In genomic region chr12:54655292-54656038, GRCm38 (mm10) we compare ENCODE assay signal across 8 mouse cellular contexts. TPM values are rescaled to one million over a fixed set of nuclear protein-coding genes. Genes with fewer than 3 reads are reported as not detected.
DNase-seq lines count a peak whose midpoint lies in the region; ATAC-seq lines count a peak whose summit lies in the region.

No protein-coding gene starts in this region.

- no peaks in the 10 kb centered on the region for H3K27me3 ChIP-seq in heart, embryonic 12.5 days (replicated peaks)
- H3K27me3 ChIP-seq in embryonic facial prominence, embryonic 12.5 days: no peaks in the 10 kb centered on the region
- H3K27me3 ChIP-seq in limb, embryonic 12.5 days: no peaks in the 10 kb centered on the region
- no peaks in the 10 kb centered on the region for H3K27me3 ChIP-seq in splenic B cell, adult 2 months (ENCODE audit: control insufficient read depth, insufficient read depth, low read length, poor library complexity, severe bottlenecking)

- no peaks in the 10 kb centered on the region for H3K9me3 ChIP-seq in heart, embryonic 12.5 days (replicated peaks)
- no peaks in the 10 kb centered on the region for H3K9me3 ChIP-seq in embryonic facial prominence, embryonic 12.5 days
- no peaks in the 10 kb centered on the region for H3K9me3 ChIP-seq in limb, embryonic 12.5 days

- H3K36me3 ChIP-seq in heart, embryonic 12.5 days: peaks cover 3% of the 10 kb centered on the region
- H3K36me3 ChIP-seq in embryonic facial prominence, embryonic 12.5 days: no peaks in the 10 kb centered on the region; the same call in 1 of the 2 replicates
- H3K36me3 ChIP-seq in limb, embryonic 12.5 days: peaks cover 2% of the 10 kb centered on the region
- no peaks in the 10 kb centered on the region; the same call in 1 of the 2 replicates for H3K36me3 ChIP-seq in splenic B cell, adult 2 months (ENCODE audit: control insufficient read depth, insufficient read depth, low read length, poor library complexity, severe bottlenecking)

- H3K4me2 ChIP-seq in heart, embryonic 12.5 days: peak overlapping the region; percentile 78
- peak overlapping the region; percentile 60 for H3K4me2 ChIP-seq in embryonic facial prominence, embryonic 12.5 days (replicated peaks)
- peak overlapping the region; percentile 70 for H3K4me2 ChIP-seq in limb, embryonic 12.5 days

- peak overlapping the region; percentile 90 for H3K9ac ChIP-seq in heart, embryonic 12.5 days
- peak overlapping the region; percentile 72 for H3K9ac ChIP-seq in embryonic facial prominence, embryonic 12.5 days
- H3K9ac ChIP-seq in limb, embryonic 12.5 days (replicated peaks): peak overlapping the region; percentile 75

- ATAC-seq in heart, embryonic 12.5 days (ENCODE audit: insufficient number of reproducible peaks, low FRiP score): no peak
- peak; percentile 10 for ATAC-seq in CD4-positive, CD25-positive, alpha-beta regulatory T cell, adult 4 months
- no peak for ATAC-seq in embryonic facial prominence, embryonic 12.5 days (ENCODE audit: insufficient number of reproducible peaks, insufficient read depth, low FRiP score, low TSS enrichment)
- no peak for ATAC-seq in limb, embryonic 12.5 days (ENCODE audit: insufficient number of reproducible peaks, insufficient read depth, low FRiP score, low TSS enrichment, low read depth)

- H3K4me1 ChIP-seq in heart, embryonic 12.5 days (replicated peaks): peaks cover 30% of the 10 kb centered on the region
- H3K4me1 ChIP-seq in embryonic facial prominence, embryonic 12.5 days: peaks cover 16% of the 10 kb centered on the region
- peaks cover 20% of the 10 kb centered on the region for H3K4me1 ChIP-seq in limb, embryonic 12.5 days (replicated peaks)

- peak overlapping the region; percentile 88 for H3K27ac ChIP-seq in heart, embryonic 12.5 days (ENCODE audit: poor library complexity, severe bottlenecking)
- peak overlapping the region; percentile 80 for H3K27ac ChIP-seq in embryonic facial prominence, embryonic 12.5 days
- peak overlapping the region; percentile 93 for H3K27ac ChIP-seq in limb, embryonic 12.5 days

- peak overlapping the region; percentile 77 for H3K4me3 ChIP-seq in heart, embryonic 12.5 days
- peak overlapping the region; percentile 58 for H3K4me3 ChIP-seq in embryonic facial prominence, embryonic 12.5 days
- peak overlapping the region; percentile 65 for H3K4me3 ChIP-seq in limb, embryonic 12.5 days (replicated peaks)

- WGBS in heart, embryonic 12.5 days: 22% methylated on average over 16 of the region's 16 CpGs
- 27% methylated on average over 16 of the region's 16 CpGs for WGBS in embryonic facial prominence, embryonic 12.5 days
- 27% methylated on average over 16 of the region's 16 CpGs for WGBS in limb, embryonic 12.5 days

- intact Hi-C loops in left cerebral cortex, postnatal 10 days (cut with DNase I): no loop called here

- no peak for DNase-seq in heart, adult 8-10 months (ENCODE audit: low spot score)
- DNase-seq in splenic B cell, adult 2 months (ENCODE audit: low read depth, low spot score): peak; percentile 15
- no peak for DNase-seq in cerebellum, postnatal 36 days
- DNase-seq in left cerebral cortex, postnatal 10 days (ENCODE audit: extremely low spot score in 1 of 2, low spot score in 2 of 2): no peak

RNA-seq across cellular contexts. Expression of gene Sptssa, which starts 0.9 kb away (rescaled TPM):
- polyA plus RNA-seq in heart, embryonic 12.5 days (2016; fragmentation: Nextera tagmentation; extraction: Ambion mirVana): 121 and 124 TPM in 2 replicates
- total RNA-seq in heart, adult 8-10 months (2022): 10 to 100 TPM; 30.2 to 30.7 (median 30.4) TPM
- polyA plus RNA-seq in CD4-positive, CD25-positive, alpha-beta regulatory T cell, adult 4 months (2017; shearing (Covaris generic)): 100 to 1,000 TPM; 177 to 227 TPM
- 187 and 197 TPM in 2 replicates for polyA plus RNA-seq in embryonic facial prominence, embryonic 12.5 days (2016; fragmentation: Nextera tagmentation; extraction: Ambion mirVana)
- polyA plus RNA-seq in limb, embryonic 12.5 days (2016; fragmentation: Nextera tagmentation; extraction: Ambion mirVana): 200 and 201 TPM in 2 replicates
- 10 to 100 TPM; 43.8 to 44.2 TPM for total RNA-seq in left cerebral cortex, postnatal 10 days (2021)

RNA-seq across cellular contexts. Expression of gene Eapp, which starts 40.2 kb away (rescaled TPM):
- polyA plus RNA-seq in heart, embryonic 12.5 days (2016; fragmentation: Nextera tagmentation; extraction: Ambion mirVana): 45.4 and 49.9 TPM in 2 replicates
- total RNA-seq in heart, adult 8-10 months (2022): 10 to 100 TPM; 21.0 to 23.1 (median 21.7) TPM
- 100 to 1,000 TPM; 115 to 149 TPM for polyA plus RNA-seq in CD4-positive, CD25-positive, alpha-beta regulatory T cell, adult 4 months (2017; shearing (Covaris generic))
- 67.3 and 67.5 TPM in 2 replicates for polyA plus RNA-seq in embryonic facial prominence, embryonic 12.5 days (2016; fragmentation: Nextera tagmentation; extraction: Ambion mirVana)
- 63.0 and 73.3 TPM in 2 replicates for polyA plus RNA-seq in limb, embryonic 12.5 days (2016; fragmentation: Nextera tagmentation; extraction: Ambion mirVana)
- 10 to 100 TPM; 38.0 to 44.2 TPM for total RNA-seq in left cerebral cortex, postnatal 10 days (2021)
